Mouse (Mus musculus) liver, adult 2 months (tissue): ENCODE data around the gene Nsmf. TPM values are rescaled to one million over a fixed set of nuclear protein-coding genes. Genes with fewer than 3 reads are reported as not detected.
A peak's percentile ranks its signal among the peaks of the same experiment; 100 is the strongest.

Source experiments
- DNase-seq: peaks from one replicate; pipeline ENCODE4 v3.0.0-alpha.2; 2011; ENCODE audit warnings: low read depth, low spot score; ENCODE audit errors: extremely low read depth
- H3K27ac ChIP-seq: fragments of 200-500 bp; replicated peaks from 2 replicates; pipeline ENCODE4 v1.5.1; 2012; ENCODE audit warnings: low read depth, mild to moderate bottlenecking, control low read depth, inconsistent platforms, low read length; ENCODE audit not compliant: insufficient read depth
- H3K27me3 ChIP-seq: fragments of 200-500 bp; 2 replicates; pipeline ENCODE4 v1.6.1; 2012; ENCODE audit warnings: mild to moderate bottlenecking, moderate library complexity, low read length, inconsistent platforms; ENCODE audit not compliant: control insufficient read depth, insufficient read depth
- H3K36me3 ChIP-seq: fragments of 200-500 bp; 2 replicates; pipeline ENCODE4 v1.6.1; 2012; ENCODE audit warnings: low read length, inconsistent platforms; ENCODE audit not compliant: control insufficient read depth, insufficient read depth
- H3K4me1 ChIP-seq: fragments of 200-500 bp; 2 replicates; pipeline ENCODE4 v1.6.1; 2011; ENCODE audit warnings: low read length; ENCODE audit not compliant: control insufficient read depth, insufficient read depth
- H3K4me3 ChIP-seq: fragments of 200-500 bp; 2 replicates; pipeline ENCODE4 v1.5.1; 2011; ENCODE audit warnings: low read depth, mild to moderate bottlenecking, control low read depth, low read length, moderate library complexity; ENCODE audit not compliant: insufficient read depth
- H3K79me2 ChIP-seq: fragments of 200-500 bp; 2 replicates; pipeline ENCODE4 v1.6.1; 2012; ENCODE audit warnings: inconsistent platforms, mild to moderate bottlenecking, low read length, moderate library complexity; ENCODE audit not compliant: control insufficient read depth, insufficient read depth
- H3K9ac ChIP-seq: fragments of 200-500 bp; 2 replicates; pipeline ENCODE4 v1.6.1; 2012; ENCODE audit warnings: low read depth, mild to moderate bottlenecking, control low read depth, inconsistent platforms, low read length
- CTCF ChIP-seq: fragments of 200-500 bp; IDR thresholded peaks from 2 replicates; pipeline ENCODE4 v1.5.1; 2011; ENCODE audit warnings: low read depth, low read length, control low read depth
- POLR2A ChIP-seq: fragments of 200-500 bp; IDR thresholded peaks from 2 replicates; pipeline ENCODE4 v1.6.1; 2011; ENCODE audit warnings: low read length, control low read depth; ENCODE audit not compliant: insufficient read depth; ENCODE audit errors: extremely low read depth
- WGBS: fragments of 180-500 bp; shearing (Covaris S2); methylation state at CpG from one replicate; pipeline ENCODE4 v1.1.7; 2018; 5-methylcytosine and 5-hydroxymethylcytosine counted together
- polyA plus RNA-seq: library from polyadenylated mRNA; depleted of rRNA; stranded (reverse); fragments of >200 nt; gene quantifications from 2 replicates; pipeline ENCODE4 v1.2.3, GENCODE M21; 2012; rRNA removed
- total RNA-seq: library from RNA; depleted of rRNA; stranded (reverse); fragments of >200 nt; gene quantifications from 2 replicates; pipeline ENCODE4 v1.2.3, GENCODE M21; 2014; rRNA removed

Nsmf gene
- total and polyA plus RNA-seq, 2 experiments, result 76.2 to 219 TPM

DNA sequence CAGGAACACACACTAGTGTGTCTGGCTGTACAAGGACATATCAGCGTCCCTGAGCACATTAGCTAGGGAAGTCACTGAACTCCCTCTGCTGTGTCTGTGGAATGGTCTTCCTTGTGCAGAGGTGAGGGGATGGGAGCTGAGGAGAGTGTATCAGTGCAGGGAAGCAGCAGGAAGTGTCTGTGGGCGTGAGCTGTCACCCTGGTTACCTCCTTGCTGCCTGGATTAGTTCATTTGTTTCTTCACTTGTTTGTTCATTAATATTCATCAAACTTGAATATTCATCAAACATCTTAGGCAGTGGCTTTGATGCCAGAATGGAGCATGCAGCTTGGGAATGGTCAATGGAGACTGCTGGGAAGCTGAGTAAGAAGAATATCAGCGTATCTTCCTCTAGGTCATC lies 45.5 kb downstream of the Nsmf start:
- H3K4me1 ChIP-seq, result no peaks in the 10 kb centered on the region
- 88% methylated on average over 3 of the region's 3 CpGs for WGBS

DNA sequence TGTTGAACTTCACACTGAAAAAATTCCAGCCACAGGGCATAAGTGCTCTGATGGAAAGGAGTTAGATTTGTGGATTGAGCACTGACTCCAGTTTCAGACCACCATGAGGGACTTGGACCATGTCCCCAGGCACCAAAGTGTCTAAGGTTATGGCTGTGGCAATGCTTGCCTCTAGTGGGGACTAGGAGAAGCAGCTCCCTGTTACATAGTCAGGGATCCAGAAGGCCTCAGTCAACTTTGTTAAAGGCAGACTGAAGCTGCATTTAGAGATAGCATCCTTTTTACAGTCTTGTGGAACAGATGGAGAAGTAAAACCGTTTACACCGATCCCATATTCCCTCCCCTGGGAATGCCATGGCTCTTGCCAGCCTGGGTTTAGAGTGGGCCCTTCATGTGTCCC lies 50.0 kb downstream of the Nsmf start:
- no peak for TF ChIP-seq POLR2A
- TF ChIP-seq CTCF, result no peak
- no peaks in the 10 kb centered on the region for H3K79me2 ChIP-seq
- no peak overlapping the region for H3K4me3 ChIP-seq
- no peaks in the 10 kb centered on the region for H3K36me3 ChIP-seq
- WGBS, result 86% methylated on average over 2 of the region's 2 CpGs
- no peaks in the 10 kb centered on the region; the same call in none of the 2 replicates for H3K4me1 ChIP-seq
- no peak overlapping the region for H3K9ac ChIP-seq
- DNase-seq, result no peak
- no peak overlapping the region for H3K27ac ChIP-seq
- H3K27me3 ChIP-seq, result no peaks in the 10 kb centered on the region

More for the DNA sequence above, 45.5 kb downstream of the Nsmf start:
- Histone ChIP-seq H3K9ac (no peak overlapping the region), H3K27me3 (no peaks in the 10 kb centered on the region), H3K4me3 (no peak overlapping the region), H3K36me3 (no peaks in the 10 kb centered on the region), H3K27ac (no peak overlapping the region), H3K79me2 (no peaks in the 10 kb centered on the region)
- TF ChIP-seq POLR2A (no peak), CTCF (no peak)
- DNase-seq, result no peak

GRCm38 (mm10) chr2:25106045-25106444 lies 51.9 kb downstream of the Nsmf start:
- DNase-seq, result no peak
- H3K27me3 ChIP-seq, result no peaks in the 10 kb centered on the region
- H3K4me3 ChIP-seq, result no peak overlapping the region
- no peak for TF ChIP-seq POLR2A
- TF ChIP-seq CTCF, result no peak
- peaks cover 9% of the 10 kb centered on the region for H3K4me1 ChIP-seq
- WGBS, result 66% methylated on average over 3 of the region's 3 CpGs
- H3K79me2 ChIP-seq, result no peaks in the 10 kb centered on the region
- peak overlapping the region; percentile 61 for H3K27ac ChIP-seq
- H3K9ac ChIP-seq, result no peak overlapping the region
- H3K36me3 ChIP-seq, result no peaks in the 10 kb centered on the region

GRCm38 (mm10) chr2:25109487-25109886 lies 55.3 kb downstream of the Nsmf start:
- no peak for DNase-seq
- H3K36me3 ChIP-seq, result no peaks in the 10 kb centered on the region
- no peaks in the 10 kb centered on the region for H3K27me3 ChIP-seq
- peaks cover 14% of the 10 kb centered on the region for H3K4me1 ChIP-seq
- TF ChIP-seq POLR2A (no peak), CTCF (no peak)
- H3K9ac ChIP-seq, result no peak overlapping the region
- no peak overlapping the region for H3K4me3 ChIP-seq
- H3K79me2 ChIP-seq, result no peaks in the 10 kb centered on the region
- H3K27ac ChIP-seq, result no peak overlapping the region

GRCm38 (mm10) chr2:25110505-25111183 lies 56.5 kb downstream of the Nsmf start:
- TF ChIP-seq POLR2A, result no peak
- TF ChIP-seq CTCF, result no peak
- Histone ChIP-seq H3K4me3 (no peak overlapping the region), H3K79me2 (no peaks in the 10 kb centered on the region), H3K27me3 (no peaks in the 10 kb centered on the region), H3K4me1 (peaks cover 14% of the 10 kb centered on the region), H3K9ac (no peak overlapping the region), H3K27ac (peak overlapping the region; percentile 57), H3K36me3 (no peaks in the 10 kb centered on the region)
- DNase-seq, result peak; percentile 85

GRCm38 (mm10) chr2:25111184-25111791 lies 57.1 kb downstream of the Nsmf start:
- Histone ChIP-seq H3K27ac (peak overlapping the region; percentile 62), H3K36me3 (no peaks in the 10 kb centered on the region), H3K9ac (no peak overlapping the region), H3K4me1 (peaks cover 14% of the 10 kb centered on the region), H3K4me3 (no peak overlapping the region), H3K79me2 (no peaks in the 10 kb centered on the region), H3K27me3 (no peaks in the 10 kb centered on the region)
- 43% methylated on average over 9 of the region's 9 CpGs for WGBS
- TF ChIP-seq POLR2A (no peak), CTCF (no peak)
- no peak for DNase-seq

Other genes starting within 250 kb of the Nsmf start
- 19.2 and 21.8 TPM in 2 replicates for gene Ehmt1, start 134.7 kb upstream of the Nsmf start, total RNA-seq
- 19.4 and 24.0 TPM in 2 replicates for gene Ehmt1, start 134.7 kb upstream of the Nsmf start, polyA plus RNA-seq
- 2.5 and 3.1 TPM in 2 replicates for gene Arrdc1, start 119.1 kb upstream of the Nsmf start, total RNA-seq
- gene Arrdc1, start 119.1 kb upstream of the Nsmf start, polyA plus RNA-seq, result 7.4 and 12.7 TPM in 2 replicates
- 2.0 and 3.0 TPM in 2 replicates for gene Zmynd19, start 104.6 kb upstream of the Nsmf start, total RNA-seq
- gene Zmynd19, start 104.6 kb upstream of the Nsmf start, polyA plus RNA-seq, result 3.4 TPM in 2 replicates
- 3.9 and 4.4 TPM in 2 replicates for gene Dph7, start 92.0 kb upstream of the Nsmf start, total RNA-seq
- 3.9 and 4.6 TPM in 2 replicates for gene Dph7, start 92.0 kb upstream of the Nsmf start, polyA plus RNA-seq
- gene Mrpl41, start 79.3 kb upstream of the Nsmf start, total RNA-seq, result 68.1 and 77.0 TPM in 2 replicates
- gene Mrpl41, start 79.3 kb upstream of the Nsmf start, polyA plus RNA-seq, result 24.4 and 30.1 TPM in 2 replicates
- gene Pnpla7, start 78.3 kb upstream of the Nsmf start, total RNA-seq, result 125 and 141 TPM in 2 replicates
- 113 and 122 TPM in 2 replicates for gene Pnpla7, start 78.3 kb upstream of the Nsmf start, polyA plus RNA-seq
- 84.8 and 91.8 TPM in 2 replicates for gene Entpd8, start 25.9 kb downstream of the Nsmf start, total RNA-seq
- gene Entpd8, start 25.9 kb downstream of the Nsmf start, polyA plus RNA-seq, result 159 and 196 TPM in 2 replicates
- not detected in 2 replicates for gene Noxa1, start 40.8 kb downstream of the Nsmf start, total RNA-seq
- 0.15 TPM in 1 of 2 replicates, not detected in the other for gene Noxa1, start 40.8 kb downstream of the Nsmf start, polyA plus RNA-seq
- gene Nrarp, start 126.4 kb downstream of the Nsmf start, total RNA-seq, result 0.74 and 2.1 TPM in 2 replicates
- gene Nrarp, start 126.4 kb downstream of the Nsmf start, polyA plus RNA-seq, result 1.5 and 1.6 TPM in 2 replicates
- 4.6 TPM in 2 replicates for gene Tor4a, start 142.5 kb downstream of the Nsmf start, total RNA-seq
- 4.3 and 7.0 TPM in 2 replicates for gene Tor4a, start 142.5 kb downstream of the Nsmf start, polyA plus RNA-seq
- 18.4 and 19.1 TPM in 2 replicates for gene Nelfb, start 157.1 kb downstream of the Nsmf start, total RNA-seq
- gene Nelfb, start 157.1 kb downstream of the Nsmf start, polyA plus RNA-seq, result 22.4 and 27.5 TPM in 2 replicates
- gene Stpg3, start 160.3 kb downstream of the Nsmf start, total RNA-seq, result not detected in 2 replicates
- not detected in 2 replicates for gene Stpg3, start 160.3 kb downstream of the Nsmf start, polyA plus RNA-seq
- gene Fam166a, start 164.4 kb downstream of the Nsmf start, total RNA-seq, result not detected in 2 replicates
- 0.07 TPM in 1 of 2 replicates, not detected in the other for gene Fam166a, start 164.4 kb downstream of the Nsmf start, polyA plus RNA-seq
- 80.5 and 129 TPM in 2 replicates for gene Tubb4b, start 170.3 kb downstream of the Nsmf start, total RNA-seq
- 253 and 254 TPM in 2 replicates for gene Tubb4b, start 170.3 kb downstream of the Nsmf start, polyA plus RNA-seq
- gene Slc34a3, start 180.0 kb downstream of the Nsmf start, total RNA-seq, result not detected in 2 replicates
- not detected in 2 replicates for gene Slc34a3, start 180.0 kb downstream of the Nsmf start, polyA plus RNA-seq
- not detected in 2 replicates for gene Rnf224, start 182.4 kb downstream of the Nsmf start, total RNA-seq
- gene Rnf224, start 182.4 kb downstream of the Nsmf start, polyA plus RNA-seq, result not detected in 2 replicates
- not detected in 2 replicates for gene Rnf208, start 187.9 kb downstream of the Nsmf start, total RNA-seq
- 0.27 and 0.48 TPM in 2 replicates for gene Rnf208, start 187.9 kb downstream of the Nsmf start, polyA plus RNA-seq
- gene Cysrt1, start 188.1 kb downstream of the Nsmf start, total RNA-seq, result not detected in 2 replicates
- gene Cysrt1, start 188.1 kb downstream of the Nsmf start, polyA plus RNA-seq, result 0.17 TPM in 1 of 2 replicates, not detected in the other
- 2.2 and 3.4 TPM in 2 replicates for gene AL732309.1, start 192.5 kb downstream of the Nsmf start, total RNA-seq
- 4.0 and 7.3 TPM in 2 replicates for gene AL732309.1, start 192.5 kb downstream of the Nsmf start, polyA plus RNA-seq
- gene Tmem203, start 201.1 kb downstream of the Nsmf start, total RNA-seq, result 13.8 and 14.5 TPM in 2 replicates
- gene Tmem203, start 201.1 kb downstream of the Nsmf start, polyA plus RNA-seq, result 38.5 and 43.7 TPM in 2 replicates
- 0.55 and 2.6 TPM in 2 replicates for gene Tprn, start 208.3 kb downstream of the Nsmf start, total RNA-seq
- 4.2 and 4.3 TPM in 2 replicates for gene Tprn, start 208.3 kb downstream of the Nsmf start, polyA plus RNA-seq
- gene Ssna1, start 218.1 kb downstream of the Nsmf start, total RNA-seq, result 12.7 and 17.6 TPM in 2 replicates
- 23.0 and 25.5 TPM in 2 replicates for gene Ssna1, start 218.1 kb downstream of the Nsmf start, polyA plus RNA-seq
- gene Anapc2, start 218.1 kb downstream of the Nsmf start, total RNA-seq, result 24.0 and 24.6 TPM in 2 replicates
- gene Anapc2, start 218.1 kb downstream of the Nsmf start, polyA plus RNA-seq, result 45.8 and 52.1 TPM in 2 replicates
- not detected in 2 replicates for gene Tmem210, start 233.8 kb downstream of the Nsmf start, total RNA-seq
- gene Tmem210, start 233.8 kb downstream of the Nsmf start, polyA plus RNA-seq, result not detected in 2 replicates
- not detected in 2 replicates for gene Lrrc26, start 235.6 kb downstream of the Nsmf start, total RNA-seq
- gene Lrrc26, start 235.6 kb downstream of the Nsmf start, polyA plus RNA-seq, result 0.07 and 0.10 TPM in 2 replicates